Mouse (Mus musculus): ENCODE data around the gene 2310022B05Rik.

The 2310022B05Rik gene

DNA sequence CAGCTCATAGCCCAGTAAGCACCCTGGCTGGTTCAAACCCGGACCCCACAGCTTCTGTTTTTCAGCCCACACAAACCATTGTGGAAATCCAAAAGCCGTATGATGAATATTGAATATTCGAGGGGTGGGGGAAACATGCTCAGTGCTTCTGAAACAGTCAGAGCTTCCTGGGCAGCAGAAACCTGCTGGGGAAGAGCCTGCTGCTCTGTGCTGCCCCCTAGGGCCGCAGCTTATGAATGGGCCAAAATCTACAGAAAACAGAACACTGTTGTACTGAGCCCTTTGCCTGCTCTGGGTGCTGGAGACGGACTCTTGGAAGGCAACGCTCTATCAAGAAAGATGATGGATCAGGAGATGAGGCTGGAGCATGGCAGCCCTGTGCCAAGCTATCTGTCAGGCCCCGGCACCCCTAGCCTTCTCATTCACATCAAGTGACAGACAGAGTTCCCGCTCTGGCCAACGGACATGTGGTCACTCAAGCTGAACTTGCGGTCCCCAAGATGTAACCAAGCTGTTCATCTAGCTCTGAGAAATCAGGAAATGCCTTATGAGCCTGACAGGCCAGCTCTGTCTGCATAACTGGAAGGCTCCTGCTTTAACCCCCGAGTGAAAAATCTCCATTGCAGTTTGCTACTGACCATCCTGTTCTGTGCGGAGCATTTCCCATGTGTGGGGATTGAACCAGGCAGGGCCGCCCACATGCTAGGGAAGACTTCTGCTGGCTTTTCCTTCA is 54.8 kb downstream of the 2310022B05Rik start:
- DNase-seq (ENCODE audit: low spot score in 2 of 2): no peak

DNA sequence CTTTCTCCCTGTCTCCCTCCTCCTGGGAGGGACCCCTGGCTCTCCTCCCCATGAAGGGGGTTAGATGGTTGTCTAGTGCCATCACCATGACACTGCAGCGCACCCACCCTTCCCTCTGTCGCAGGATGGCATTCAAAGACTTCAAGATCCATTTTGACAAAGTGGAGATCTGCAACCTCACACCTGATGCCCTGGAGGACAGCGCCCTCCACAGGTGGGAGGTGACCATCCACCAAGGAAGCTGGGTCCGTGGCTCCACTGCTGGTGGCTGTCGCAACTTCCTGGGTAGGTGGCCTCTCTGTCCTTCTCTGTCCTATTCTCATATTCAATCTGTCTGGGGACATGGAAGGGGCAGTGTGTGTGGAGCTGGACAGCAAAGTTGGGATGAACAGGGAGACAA is 59.1 kb downstream of the 2310022B05Rik start:
- DNase-seq (ENCODE audit: low spot score in 2 of 2): no peak

DNA sequence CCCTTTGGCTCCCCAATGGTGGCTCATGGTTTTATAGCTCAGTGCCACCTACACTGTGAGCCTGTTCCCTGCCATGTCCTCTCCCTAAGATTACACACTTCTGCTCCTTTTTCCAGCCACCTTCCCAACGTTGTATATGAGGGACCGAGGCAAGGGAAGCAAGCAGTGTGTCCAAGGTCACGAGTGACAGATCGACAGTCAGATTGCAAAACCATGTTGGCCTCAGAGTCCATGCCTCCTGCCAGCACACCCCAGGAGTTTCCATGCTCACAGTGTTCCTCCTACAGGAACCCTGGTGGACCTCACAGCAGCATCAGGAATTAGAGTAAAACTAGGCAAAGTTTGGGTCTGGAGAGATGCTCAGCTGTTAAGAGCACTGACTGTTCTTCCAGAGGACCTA is 73.8 kb downstream of the 2310022B05Rik start:
- no peak for DNase-seq (ENCODE audit: low spot score in 2 of 2)

DNA sequence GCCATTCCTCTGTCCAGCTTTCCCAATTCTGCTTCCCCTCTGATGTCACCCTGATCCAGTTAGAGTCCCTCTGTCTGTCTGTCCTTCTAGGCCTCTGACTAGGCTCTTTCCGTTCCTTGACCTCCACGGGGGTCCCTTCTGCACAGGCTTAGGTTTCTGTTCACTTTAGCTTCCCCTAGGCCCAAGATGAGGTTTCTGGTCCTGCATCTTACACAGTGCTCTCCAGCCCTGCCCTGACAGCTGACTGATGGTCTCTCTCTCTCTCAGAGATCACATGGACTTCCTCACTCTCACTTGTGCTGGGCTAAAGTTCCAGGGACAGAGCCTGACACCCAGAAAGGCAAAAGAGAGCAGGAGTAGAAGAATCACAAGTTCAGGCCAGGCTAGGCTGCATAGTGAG is 76.6 kb downstream of the 2310022B05Rik start:
- DNase-seq (ENCODE audit: low spot score in 2 of 2): no peak

Data from frontal cortex, postnatal 25 days (tissue).